Mouse (Mus musculus) liver, embryonic 12.5 days (tissue): ENCODE measurements around the gene Pth. TPM values are rescaled to one million over a fixed set of nuclear protein-coding genes. Genes with fewer than 3 reads are reported as not detected.

Experiments
- ATAC-seq: fragments of 200-750 bp; cut with Nextera tagmentation; 2 replicates; pipeline ENCODE4 v1.8.0; 2017; ENCODE audit warnings: moderate number of reproducible peaks, mild to moderate bottlenecking, moderate library complexity
- H3K27ac ChIP-seq: fragments of 300-500 bp; sonication (generic); 2 replicates; pipeline ENCODE4 v1.5.1; 2016; ENCODE audit warnings: mild to moderate bottlenecking
- H3K27me3 ChIP-seq: fragments of 300-500 bp; sonication (generic); replicated peaks from 2 replicates; pipeline ENCODE4 v1.6.1; 2016; ENCODE audit warnings: mild to moderate bottlenecking, moderate library complexity
- H3K36me3 ChIP-seq: fragments of 300-500 bp; sonication (generic); 2 replicates; pipeline ENCODE4 v1.6.1; 2016; ENCODE audit warnings: mild to moderate bottlenecking, moderate library complexity
- H3K4me1 ChIP-seq: fragments of 300-500 bp; sonication (generic); 2 replicates; pipeline ENCODE4 v1.6.1; 2016
- H3K4me2 ChIP-seq: fragments of 300-500 bp; sonication (generic); 2 replicates; pipeline ENCODE4 v1.6.1; 2016; ENCODE audit warnings: mild to moderate bottlenecking, moderate library complexity
- H3K4me3 ChIP-seq: fragments of 300-500 bp; sonication (generic); 2 replicates; pipeline ENCODE4 v1.5.1; 2016; ENCODE audit warnings: mild to moderate bottlenecking, moderate library complexity
- H3K9ac ChIP-seq: fragments of 300-500 bp; sonication (generic); 2 replicates; pipeline ENCODE4 v1.6.1; 2016; ENCODE audit warnings: mild to moderate bottlenecking, moderate library complexity
- H3K9me3 ChIP-seq: fragments of 300-500 bp; sonication (generic); replicated peaks from 2 replicates; pipeline ENCODE4 v1.6.1; 2016; ENCODE audit warnings: mild to moderate bottlenecking, moderate library complexity
- WGBS: fragments of 180-500 bp; shearing (Covaris S2); methylation state at CpG from one replicate; pipeline ENCODE4 v1.1.7; 2016; ENCODE audit not compliant: insufficient replicate concordance; 5-methylcytosine and 5-hydroxymethylcytosine counted together
- polyA plus RNA-seq: library from polyadenylated mRNA; unstranded; fragments of >200 nt; fragmentation: Nextera tagmentation; extraction: Ambion mirVana; gene quantifications from 2 replicates; pipeline ENCODE4 v1.2.1, GENCODE M21; 2016

Pth gene
- polyA plus RNA-seq, 1 experiment from 2014 or later: not detected

- no peaks in the 10 kb centered on the region for H3K9me3 ChIP-seq
- H3K9ac ChIP-seq: no peak overlapping the region
- H3K36me3 ChIP-seq: no peaks in the 10 kb centered on the region
- H3K4me3 ChIP-seq: no peak overlapping the region
- ATAC-seq: peak; percentile 94
- H3K27ac ChIP-seq: no peak overlapping the region
- peaks cover 5% of the 10 kb centered on the region; the same call in 1 of the 2 replicates for H3K4me1 ChIP-seq
- WGBS: 19% methylated on average over 7 of the region's 7 CpGs
- H3K4me2 ChIP-seq: peak overlapping the region; percentile 29; the same call in 1 of the 2 replicates
- peaks cover 4% of the 10 kb centered on the region; the same call in 1 of the 2 replicates for H3K27me3 ChIP-seq
These were observed 10.3 kb downstream of the Pth start for GRCm38 (mm10) chr7:113377875-113378658.

GRCm38 (mm10) chr7:113372682-113373081 lies 15.7 kb downstream of the Pth start:
- no peak for ATAC-seq
- Histone ChIP-seq H3K9ac (no peak overlapping the region), H3K4me3 (no peak overlapping the region), H3K9me3 (no peaks in the 10 kb centered on the region), H3K4me2 (no peak overlapping the region), H3K36me3 (no peaks in the 10 kb centered on the region), H3K27me3 (no peaks in the 10 kb centered on the region), H3K27ac (no peak overlapping the region), H3K4me1 (peaks cover 18% of the 10 kb centered on the region)
- 81% methylated on average over 1 of the region's 1 CpGs for WGBS

- WGBS: under 1% methylated on average over 44 of the region's 44 CpGs
- Histone ChIP-seq H3K36me3 (no peaks in the 10 kb centered on the region), H3K4me2 (peak overlapping the region; percentile 97), H3K9ac (peak overlapping the region; percentile 93), H3K9me3 (no peaks in the 10 kb centered on the region), H3K27me3 (no peaks in the 10 kb centered on the region), H3K4me1 (peaks cover 22% of the 10 kb centered on the region), H3K4me3 (peak overlapping the region; percentile 89), H3K27ac (peak overlapping the region; percentile 92)
- ATAC-seq: peak; percentile 79
These were observed 18.6 kb downstream of the Pth start for GRCm38 (mm10) chr7:113369620-113370340.

GRCm38 (mm10) chr7:113368746-113369619 lies 19.4 kb downstream of the Pth start, which contains the start of gene Btbd10:
Gene Btbd10, minus strand, starts transcription at chr7:113369392.
- peak within 1 kb of the TSS; percentile 89 for H3K4me3 ChIP-seq
- H3K36me3 ChIP-seq: no peaks in the 10 kb centered on the region
- H3K27me3 ChIP-seq: no peaks in the 10 kb centered on the region
- peak; percentile 96 for ATAC-seq
- H3K4me2 ChIP-seq: peak within 1 kb of the TSS; percentile 97
- peaks cover 22% of the 10 kb centered on the region for H3K4me1 ChIP-seq
- H3K27ac ChIP-seq: peak within 1 kb of the TSS; percentile 92
- H3K9ac ChIP-seq: peak within 1 kb of the TSS; percentile 93
- under 1% methylated on average over 64 of the region's 64 CpGs for WGBS
- no peaks in the 10 kb centered on the region for H3K9me3 ChIP-seq

- Histone ChIP-seq H3K9ac (no peak overlapping the region; the same call in 1 of the 2 replicates), H3K4me3 (0 out of 2 replicates have a peak overlapping the region, but pooled peaks have one; percentile 89), H3K4me2 (peak overlapping the region; percentile 97), H3K27me3 (no peaks in the 10 kb centered on the region), H3K4me1 (peaks cover 22% of the 10 kb centered on the region), H3K27ac (peak overlapping the region; percentile 64; the same call in 1 of the 2 replicates), H3K9me3 (no peaks in the 10 kb centered on the region), H3K36me3 (no peaks in the 10 kb centered on the region)
- 31% methylated on average over 4 of the region's 4 CpGs for WGBS
- peak; percentile 51 for ATAC-seq
These were observed 20.9 kb downstream of the Pth start for GRCm38 (mm10) chr7:113367440-113367839.

- Histone ChIP-seq H3K9ac (no peak overlapping the region), H3K9me3 (no peaks in the 10 kb centered on the region), H3K36me3 (no peaks in the 10 kb centered on the region), H3K27me3 (no peaks in the 10 kb centered on the region), H3K4me2 (no peak overlapping the region), H3K4me1 (peaks cover 13% of the 10 kb centered on the region), H3K4me3 (no peak overlapping the region), H3K27ac (no peak overlapping the region)
- 24% methylated on average over 1 of the region's 1 CpGs for WGBS
- ATAC-seq: peak; percentile 79
These were observed 39.3 kb downstream of the Pth start for GRCm38 (mm10) chr7:113349089-113349488.

GRCm38 (mm10) chr7:113347694-113348093 lies 40.7 kb downstream of the Pth start:
- Histone ChIP-seq H3K9ac (no peak overlapping the region), H3K27me3 (no peaks in the 10 kb centered on the region), H3K9me3 (no peaks in the 10 kb centered on the region), H3K36me3 (no peaks in the 10 kb centered on the region), H3K27ac (no peak overlapping the region), H3K4me2 (no peak overlapping the region), H3K4me3 (no peak overlapping the region), H3K4me1 (peaks cover 13% of the 10 kb centered on the region)
- WGBS: 86% methylated on average over 2 of the region's 2 CpGs
- ATAC-seq: no peak

- ATAC-seq: no peak
- no peak overlapping the region for H3K4me3 ChIP-seq
- H3K4me1 ChIP-seq: peaks cover 13% of the 10 kb centered on the region
- no peak overlapping the region for H3K9ac ChIP-seq
- H3K27ac ChIP-seq: no peak overlapping the region
- H3K27me3 ChIP-seq: no peaks in the 10 kb centered on the region
- H3K9me3 ChIP-seq: no peaks in the 10 kb centered on the region
- no peaks in the 10 kb centered on the region for H3K36me3 ChIP-seq
- WGBS: 47% methylated on average over 4 of the region's 4 CpGs
- H3K4me2 ChIP-seq: no peak overlapping the region
These were observed 41.1 kb downstream of the Pth start for GRCm38 (mm10) chr7:113347271-113347670.

Other genes starting within 250 kb of the Pth start
- 5.4 and 5.7 TPM in 2 replicates for gene Arntl, start 181.1 kb downstream of the Pth start, polyA plus RNA-seq
- 11.2 and 11.7 TPM in 2 replicates for gene Btbd10, start 19.2 kb downstream of the Pth start, polyA plus RNA-seq
- gene Far1, start 125.3 kb upstream of the Pth start, polyA plus RNA-seq: 33.1 and 37.9 TPM in 2 replicates